Mouse (Mus musculus) G1E (cell line): ENCODE results near the gene Fgfr2. TPM values are rescaled to one million over a fixed set of nuclear protein-coding genes. Genes with fewer than 3 reads are reported as not detected.

Experiments used
- ATAC-seq: 2 replicates; pipeline ENCODE4 v1.8.0; 2016; ENCODE audit warnings: mild to moderate bottlenecking; ENCODE audit not compliant: insufficient number of reproducible peaks, poor library complexity, low FRiP score, severe bottlenecking; ENCODE audit errors: extremely low read depth
- DNase-seq: peaks from one replicate; pipeline ENCODE4 v3.0.0; 2012; ENCODE audit warnings: low spot score
- H3K27me3 ChIP-seq: 2 replicates; pipeline ENCODE4 v1.6.1; 2012; ENCODE audit warnings: mild to moderate bottlenecking, low read length, inconsistent platforms; ENCODE audit not compliant: insufficient read depth
- H3K36me3 ChIP-seq: replicated peaks from 2 replicates; pipeline ENCODE3; 2012; ENCODE audit warnings: mild to moderate bottlenecking, inconsistent platforms
- H3K4me1 ChIP-seq: 2 replicates; pipeline ENCODE4 v1.6.1; 2012; ENCODE audit warnings: low read depth, low read length, inconsistent platforms, mixed read lengths; ENCODE audit not compliant: insufficient read depth
- H3K4me3 ChIP-seq: 2 replicates; pipeline ENCODE4 v1.5.1; 2012; ENCODE audit warnings: low read depth, mild to moderate bottlenecking, inconsistent platforms, low read length, moderate library complexity, mixed read lengths
- H3K9me3 ChIP-seq: replicated peaks from 2 replicates; pipeline ENCODE4 v1.6.1; 2012; ENCODE audit warnings: inconsistent platforms
- CTCF ChIP-seq: IDR thresholded peaks from 2 replicates; pipeline ENCODE4 v1.5.1; 2012; ENCODE audit warnings: low read depth, low read length, inconsistent platforms, mixed read lengths
- GATA1 ChIP-seq: IDR thresholded peaks from 2 replicates; pipeline ENCODE4 v1.6.1; 2012; ENCODE audit warnings: borderline replicate concordance, low read length, inconsistent platforms, mixed read lengths
- GATA2 ChIP-seq: IDR thresholded peaks from 2 replicates; pipeline ENCODE4 v1.6.1; 2012; ENCODE audit warnings: low read depth, low read length, inconsistent platforms, borderline replicate concordance
- POLR2AphosphoS5 ChIP-seq: IDR thresholded peaks from 2 replicates; pipeline ENCODE4 v1.6.1; 2012; ENCODE audit warnings: low read depth, low read length, inconsistent platforms; ENCODE audit not compliant: insufficient replicate concordance
- TAL1 ChIP-seq: conservative IDR thresholded peaks from 2 replicates; pipeline ENCODE4 v1.6.1; 2012; ENCODE audit warnings: low read depth, low read length, inconsistent platforms, mixed read lengths
- polyA plus RNA-seq: library from polyadenylated mRNA; stranded (reverse); fragments of >175 nt; gene quantifications from 2 replicates; pipeline ENCODE4 v1.2.3, GENCODE M21; 2012
- total RNA-seq, 2 experiments: library from RNA; stranded (forward) in 1 of 2; stranded (reverse) in 1 of 2; fragments of 200-1000 nt in 1 of 2; fragments of >200 nt in 1 of 2; fragmentation: Nextera tagmentation in 1 of 2; gene quantifications; 2 replicates each; pipeline ENCODE4 v1.2.3; 2014 to 2017

The Fgfr2 gene
- total and polyA plus RNA-seq, 3 experiments, result 0.22 TPM; not detected in 2

- no peak for TF ChIP-seq GATA1
- no peak for TF ChIP-seq CTCF
- TF ChIP-seq POLR2AphosphoS5, result no peak
- TF ChIP-seq TAL1, result no peak
- no peak for TF ChIP-seq GATA2
- Histone ChIP-seq H3K9me3 (peaks cover 75% of the 10 kb centered on the region), H3K4me1 (no peaks in the 10 kb centered on the region), H3K27me3 (no peaks in the 10 kb centered on the region), H3K4me3 (no peak overlapping the region), H3K36me3 (no peaks in the 10 kb centered on the region)
- ATAC-seq, result no peak
- DNase-seq, result no peak
Measured at GRCm38 (mm10) chr7:132193606-132194005, 929.5 kb downstream of the Fgfr2 start.

- TF ChIP-seq GATA1 (no peak), CTCF (no peak), POLR2AphosphoS5 (no peak), TAL1 (no peak), GATA2 (no peak)
- no peaks in the 10 kb centered on the region for H3K27me3 ChIP-seq
- no peak for ATAC-seq
Measured at GRCm38 (mm10) chr7:132187456-132187855, 935.7 kb downstream of the Fgfr2 start.

GRCm38 (mm10) chr7:132183892-132184404, 939.2 kb downstream of the Fgfr2 start:
- peaks cover 53% of the 10 kb centered on the region for H3K9me3 ChIP-seq
- TF ChIP-seq GATA1, result no peak
- TF ChIP-seq POLR2AphosphoS5, result no peak
- TF ChIP-seq TAL1, result no peak
- TF ChIP-seq GATA2, result no peak
- no peak for TF ChIP-seq CTCF
- H3K27me3 ChIP-seq, result no peaks in the 10 kb centered on the region
- no peak for DNase-seq
- ATAC-seq, result no peak
- no peak overlapping the region for H3K4me3 ChIP-seq
- no peaks in the 10 kb centered on the region for H3K36me3 ChIP-seq
- no peaks in the 10 kb centered on the region for H3K4me1 ChIP-seq

More at GRCm38 (mm10) chr7:132187456-132187855, 935.7 kb downstream of the Fgfr2 start:
- no peaks in the 10 kb centered on the region for H3K4me1 ChIP-seq
- DNase-seq, result no peak
- no peak overlapping the region for H3K4me3 ChIP-seq
- peaks cover 69% of the 10 kb centered on the region for H3K9me3 ChIP-seq
- no peaks in the 10 kb centered on the region for H3K36me3 ChIP-seq

GRCm38 (mm10) chr7:132181586-132182198, 941.5 kb downstream of the Fgfr2 start:
- no peaks in the 10 kb centered on the region for H3K27me3 ChIP-seq
- no peaks in the 10 kb centered on the region for H3K4me1 ChIP-seq
- H3K4me3 ChIP-seq, result no peak overlapping the region
- DNase-seq, result no peak
- ATAC-seq, result no peak
- peaks cover 48% of the 10 kb centered on the region for H3K9me3 ChIP-seq
- no peaks in the 10 kb centered on the region for H3K36me3 ChIP-seq
- no peak for TF ChIP-seq POLR2AphosphoS5
- TF ChIP-seq TAL1, result no peak
- no peak for TF ChIP-seq GATA2
- no peak for TF ChIP-seq CTCF
- TF ChIP-seq GATA1, result no peak

GRCm38 (mm10) chr7:132181042-132181441, 942.1 kb downstream of the Fgfr2 start:
- no peak for ATAC-seq

GRCm38 (mm10) chr7:132179049-132179448, 944.1 kb downstream of the Fgfr2 start:
- DNase-seq, result no peak
- no peaks in the 10 kb centered on the region for H3K27me3 ChIP-seq
- H3K4me1 ChIP-seq, result no peaks in the 10 kb centered on the region
- ATAC-seq, result no peak
- H3K4me3 ChIP-seq, result no peak overlapping the region
- peaks cover 44% of the 10 kb centered on the region for H3K9me3 ChIP-seq
- no peak for TF ChIP-seq POLR2AphosphoS5
- TF ChIP-seq GATA2, result no peak
- TF ChIP-seq GATA1, result no peak
- no peak for TF ChIP-seq TAL1
- TF ChIP-seq CTCF, result no peak
- no peaks in the 10 kb centered on the region for H3K36me3 ChIP-seq

More at GRCm38 (mm10) chr7:132181042-132181441, 942.1 kb downstream of the Fgfr2 start:
- peaks cover 47% of the 10 kb centered on the region for H3K9me3 ChIP-seq
- no peaks in the 10 kb centered on the region for H3K36me3 ChIP-seq
- H3K4me3 ChIP-seq, result no peak overlapping the region
- no peaks in the 10 kb centered on the region for H3K27me3 ChIP-seq
- no peaks in the 10 kb centered on the region for H3K4me1 ChIP-seq
- TF ChIP-seq GATA1 (no peak), GATA2 (no peak), TAL1 (no peak), CTCF (no peak), POLR2AphosphoS5 (no peak)
- DNase-seq, result no peak

- DNase-seq, result no peak
- no peak for ATAC-seq
- Histone ChIP-seq H3K4me3 (no peak overlapping the region), H3K27me3 (no peaks in the 10 kb centered on the region), H3K4me1 (no peaks in the 10 kb centered on the region), H3K9me3 (peaks cover 71% of the 10 kb centered on the region), H3K36me3 (no peaks in the 10 kb centered on the region)
- TF ChIP-seq TAL1 (no peak), GATA1 (no peak)
Measured at GRCm38 (mm10) chr7:132174787-132175186, 948.4 kb downstream of the Fgfr2 start.
